Mouse (Mus musculus) midbrain, embryonic 12.5 days (tissue): ENCODE data around the gene Gm10337. TPM values are rescaled to one million over a fixed set of nuclear protein-coding genes. Genes with fewer than 3 reads are reported as not detected.

Experiments
- ATAC-seq: fragments of 200-750 bp; cut with Nextera tagmentation; 2 replicates; pipeline ENCODE4 v1.8.0; 2017; ENCODE audit warnings: low read depth, moderate TSS enrichment, moderate library complexity; ENCODE audit not compliant: low FRiP score
- H3K27ac ChIP-seq: fragments of 300-500 bp; sonication (generic); replicated peaks from 2 replicates; pipeline ENCODE4 v1.5.1; 2016; ENCODE audit warnings: mild to moderate bottlenecking
- H3K27me3 ChIP-seq: fragments of 300-500 bp; sonication (generic); 2 replicates; pipeline ENCODE4 v1.6.1; 2016; ENCODE audit warnings: mild to moderate bottlenecking
- H3K36me3 ChIP-seq: fragments of 300-500 bp; sonication (generic); 2 replicates; pipeline ENCODE4 v1.6.1; 2016
- H3K4me1 ChIP-seq: fragments of 300-500 bp; sonication (generic); 2 replicates; pipeline ENCODE4 v1.6.1; 2016
- H3K4me2 ChIP-seq: fragments of 300-500 bp; sonication (generic); replicated peaks from 2 replicates; pipeline ENCODE4 v1.6.1; 2016; ENCODE audit warnings: mild to moderate bottlenecking, moderate library complexity
- H3K4me3 ChIP-seq: fragments of 300-500 bp; sonication (generic); 2 replicates; pipeline ENCODE4 v1.5.1; 2016; ENCODE audit warnings: mild to moderate bottlenecking
- H3K9ac ChIP-seq: fragments of 300-500 bp; sonication (generic); replicated peaks from 2 replicates; pipeline ENCODE4 v1.6.1; 2016; ENCODE audit warnings: mild to moderate bottlenecking, moderate library complexity
- H3K9me3 ChIP-seq: fragments of 300-500 bp; sonication (generic); 2 replicates; pipeline ENCODE4 v1.6.1; 2016; ENCODE audit warnings: mild to moderate bottlenecking
- WGBS: fragments of 180-500 bp; shearing (Covaris S2); methylation state at CpG from one replicate; pipeline ENCODE4 v1.1.7; 2016; 5-methylcytosine and 5-hydroxymethylcytosine counted together
- polyA plus RNA-seq: library from polyadenylated mRNA; unstranded; fragments of >200 nt; fragmentation: Nextera tagmentation; extraction: Ambion mirVana; gene quantifications from 2 replicates; pipeline ENCODE4 v1.2.1, GENCODE M21; 2016

The Gm10337 gene
- polyA plus RNA-seq, 1 experiment from 2014 or later = 4.6 TPM

DNA sequence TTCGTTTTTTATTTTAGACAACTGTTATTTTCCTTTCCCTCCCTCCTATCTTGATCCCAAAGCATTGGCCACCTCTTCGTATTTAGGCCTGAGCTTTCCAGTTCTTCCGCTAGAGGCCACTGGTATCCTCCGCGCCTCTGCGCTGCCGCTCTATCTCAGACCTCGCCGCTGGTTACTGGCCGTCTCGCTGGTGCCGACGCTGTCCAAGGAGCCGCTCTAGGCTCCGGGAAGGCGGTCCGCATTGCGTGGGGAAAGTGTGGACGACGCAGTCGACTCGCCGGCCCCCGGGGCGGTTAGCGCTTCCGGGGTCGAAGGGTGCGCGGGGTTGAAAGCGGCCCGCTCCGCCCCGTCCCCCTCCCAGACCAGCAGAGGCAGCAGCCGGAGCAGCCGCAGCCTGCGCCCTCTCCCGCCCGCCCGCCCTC is 33.3 kb upstream of the Gm10337 start, which contains the start of gene Pcbp2:
TSS of gene Pcbp2 (plus strand) at position 357 of the 422 bp plus-strand sequence.
- peak within 1 kb of the TSS; percentile 62 for H3K4me2 ChIP-seq
- peaks cover 16% of the 10 kb centered on the region for H3K4me1 ChIP-seq
- H3K9ac ChIP-seq = peak within 1 kb of the TSS; percentile 94
- 0 out of 2 replicates have a peak, but pooled peaks cover 3% of the 10 kb centered on the region for H3K9me3 ChIP-seq
- peak; percentile 99 for ATAC-seq
- H3K27me3 ChIP-seq = no peaks in the 10 kb centered on the region
- WGBS = under 1% methylated on average over 34 of the region's 40 CpGs
- H3K36me3 ChIP-seq = peaks cover 18% of the 10 kb centered on the region
- H3K4me3 ChIP-seq = peak within 1 kb of the TSS; percentile 74
- peak within 1 kb of the TSS; percentile 96 for H3K27ac ChIP-seq

DNA sequence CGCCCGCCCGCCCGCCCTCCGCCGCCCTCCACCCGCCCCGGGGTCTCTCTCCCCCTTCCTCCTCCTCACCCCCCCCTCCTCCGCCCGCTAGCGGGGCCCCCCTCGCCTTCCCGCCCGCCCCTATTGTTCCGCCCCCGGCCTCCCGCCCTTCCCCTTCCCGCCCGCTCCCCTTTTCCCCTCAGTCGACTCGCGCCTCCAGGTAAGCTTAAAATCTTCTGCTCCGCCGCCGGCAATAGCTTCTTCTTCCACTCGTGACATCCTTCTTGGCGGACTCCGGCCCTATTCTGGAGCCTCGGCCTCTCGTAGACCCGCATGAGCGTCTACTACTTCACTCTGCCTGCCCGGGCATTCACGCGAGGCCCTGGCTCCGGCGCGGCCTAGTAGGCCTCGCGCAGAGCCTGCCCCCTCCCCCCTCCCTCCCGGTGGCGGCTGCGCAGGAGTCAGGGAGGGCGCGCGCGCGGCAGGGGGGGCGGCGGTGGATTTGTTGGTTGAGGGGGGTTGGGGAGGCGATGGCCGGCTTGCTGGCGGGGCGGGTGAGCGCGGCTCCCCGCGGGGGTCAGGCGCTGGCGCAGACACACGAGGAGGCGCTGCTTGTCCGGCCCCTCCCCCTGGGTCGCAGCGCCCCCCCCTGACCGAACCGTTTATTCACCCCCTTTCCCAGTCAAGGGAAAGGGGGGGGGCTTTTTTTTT is 32.8 kb upstream of the Gm10337 start:
- peak; percentile 64 for ATAC-seq
- WGBS = under 1% methylated on average over 43 of the region's 67 CpGs
- H3K27me3 ChIP-seq = no peaks in the 10 kb centered on the region
- H3K4me3 ChIP-seq = peak overlapping the region; percentile 74
- peaks cover 24% of the 10 kb centered on the region for H3K36me3 ChIP-seq
- peaks cover 16% of the 10 kb centered on the region for H3K4me1 ChIP-seq
- H3K4me2 ChIP-seq = peak overlapping the region; percentile 62
- 0 out of 2 replicates have a peak, but pooled peaks cover 3% of the 10 kb centered on the region for H3K9me3 ChIP-seq
- H3K9ac ChIP-seq = peak overlapping the region; percentile 94
- peak overlapping the region; percentile 96 for H3K27ac ChIP-seq

DNA sequence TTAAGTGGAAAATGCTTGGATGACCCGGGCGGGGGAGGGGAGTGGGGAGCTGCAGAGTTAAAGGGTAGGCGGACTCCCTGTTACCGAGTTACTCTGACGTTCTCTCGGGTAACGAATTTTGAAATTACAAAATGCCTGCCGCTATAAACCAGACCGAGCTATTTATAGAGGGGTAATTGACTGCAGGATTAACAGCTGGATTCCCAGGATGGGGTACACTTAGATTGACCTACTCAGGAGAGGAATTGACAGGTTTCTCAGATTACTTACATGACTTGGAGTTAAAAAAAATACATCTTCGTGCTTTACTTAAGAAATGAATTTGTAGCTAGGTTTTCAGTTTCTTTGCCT is 32.3 kb upstream of the Gm10337 start:
- peak overlapping the region; percentile 96 for H3K27ac ChIP-seq
- 0% methylated on average over 10 of the region's 10 CpGs for WGBS
- ATAC-seq = no peak; the same call in 1 of the 2 replicates

DNA sequence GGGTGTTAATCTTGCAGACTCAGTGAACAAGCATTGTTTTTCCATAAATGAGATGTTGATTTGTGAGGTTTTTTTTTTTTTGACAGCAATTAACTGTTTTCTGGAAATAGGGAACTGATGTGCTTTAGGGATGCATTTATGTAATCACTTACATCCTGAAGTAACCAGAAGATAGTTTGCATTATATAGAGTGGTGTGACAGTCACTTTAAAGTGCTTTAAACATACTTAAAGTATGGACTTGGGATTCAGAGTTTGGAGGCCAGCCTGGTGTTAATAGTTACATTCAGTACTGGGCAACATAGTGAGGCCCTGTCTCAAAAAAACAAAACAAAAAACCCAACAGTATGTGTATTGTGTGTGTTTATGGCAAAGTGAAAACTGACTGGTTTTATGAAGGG is 31.8 kb upstream of the Gm10337 start:
- Histone ChIP-seq H3K9ac (peak overlapping the region; percentile 94), H3K4me1 (peaks cover 16% of the 10 kb centered on the region), H3K4me2 (peak overlapping the region; percentile 62), H3K36me3 (peaks cover 34% of the 10 kb centered on the region), H3K27me3 (no peaks in the 10 kb centered on the region), H3K27ac (no peak overlapping the region), H3K4me3 (peak overlapping the region; percentile 74), H3K9me3 (0 out of 2 replicates have a peak, but pooled peaks cover 3% of the 10 kb centered on the region)
- no peak for ATAC-seq

More for the DNA sequence above, 32.3 kb upstream of the Gm10337 start:
- peaks cover 29% of the 10 kb centered on the region for H3K36me3 ChIP-seq
- peak overlapping the region; percentile 74 for H3K4me3 ChIP-seq
- H3K9me3 ChIP-seq = 0 out of 2 replicates have a peak, but pooled peaks cover 3% of the 10 kb centered on the region
- peak overlapping the region; percentile 62 for H3K4me2 ChIP-seq
- H3K27me3 ChIP-seq = no peaks in the 10 kb centered on the region
- H3K9ac ChIP-seq = peak overlapping the region; percentile 94
- peaks cover 16% of the 10 kb centered on the region for H3K4me1 ChIP-seq

DNA sequence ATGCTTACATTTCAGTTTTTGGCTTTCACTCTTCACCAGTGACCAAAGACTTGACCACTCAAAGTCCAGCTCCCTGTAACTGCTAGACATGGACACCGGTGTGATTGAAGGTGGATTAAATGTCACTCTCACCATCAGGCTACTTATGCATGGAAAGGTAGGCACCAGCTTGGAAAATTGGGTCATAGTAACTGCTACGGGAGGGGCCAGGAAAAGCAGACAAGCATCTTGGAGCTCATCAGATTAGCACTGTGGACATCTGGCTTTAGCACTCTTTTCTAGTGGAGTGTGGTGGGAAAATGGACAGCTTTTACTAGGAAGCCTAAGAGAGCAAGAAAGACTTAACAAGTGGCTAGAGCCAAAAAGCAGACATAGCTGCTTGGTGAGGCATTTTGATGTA is 30.3 kb upstream of the Gm10337 start:
- Histone ChIP-seq H3K4me1 (peaks cover 16% of the 10 kb centered on the region), H3K36me3 (peaks cover 48% of the 10 kb centered on the region), H3K9me3 (0 out of 2 replicates have a peak, but pooled peaks cover 3% of the 10 kb centered on the region), H3K4me3 (no peak overlapping the region), H3K27me3 (no peaks in the 10 kb centered on the region), H3K4me2 (no peak overlapping the region), H3K9ac (no peak overlapping the region), H3K27ac (no peak overlapping the region)
- ATAC-seq = no peak
- 61% methylated on average over 2 of the region's 2 CpGs for WGBS

DNA sequence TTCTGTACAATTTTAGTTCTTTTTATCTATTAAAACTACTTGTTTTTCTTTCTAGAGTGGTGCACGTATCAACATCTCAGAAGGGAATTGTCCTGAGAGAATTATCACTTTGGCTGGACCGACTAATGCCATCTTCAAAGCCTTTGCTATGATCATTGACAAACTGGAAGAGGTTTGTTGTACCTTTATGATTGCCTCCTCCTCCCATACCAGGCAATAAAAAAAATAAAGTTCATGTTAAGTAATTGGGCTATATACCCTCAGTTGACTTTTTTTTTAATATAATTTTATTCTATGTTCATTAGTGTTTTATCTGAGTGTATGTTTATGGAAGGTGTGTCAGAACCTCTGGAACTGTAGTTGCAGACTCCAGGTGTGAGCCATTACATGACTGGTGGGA is 29.0 kb upstream of the Gm10337 start:
- no peak overlapping the region for H3K27ac ChIP-seq
- peaks cover 16% of the 10 kb centered on the region for H3K4me1 ChIP-seq
- no peaks in the 10 kb centered on the region for H3K27me3 ChIP-seq
- H3K36me3 ChIP-seq = peaks cover 60% of the 10 kb centered on the region
- H3K9ac ChIP-seq = no peak overlapping the region
- no peaks in the 10 kb centered on the region for H3K9me3 ChIP-seq
- no peak for ATAC-seq
- H3K4me2 ChIP-seq = no peak overlapping the region
- H3K4me3 ChIP-seq = no peak overlapping the region
- WGBS = 93% methylated on average over 2 of the region's 2 CpGs

DNA sequence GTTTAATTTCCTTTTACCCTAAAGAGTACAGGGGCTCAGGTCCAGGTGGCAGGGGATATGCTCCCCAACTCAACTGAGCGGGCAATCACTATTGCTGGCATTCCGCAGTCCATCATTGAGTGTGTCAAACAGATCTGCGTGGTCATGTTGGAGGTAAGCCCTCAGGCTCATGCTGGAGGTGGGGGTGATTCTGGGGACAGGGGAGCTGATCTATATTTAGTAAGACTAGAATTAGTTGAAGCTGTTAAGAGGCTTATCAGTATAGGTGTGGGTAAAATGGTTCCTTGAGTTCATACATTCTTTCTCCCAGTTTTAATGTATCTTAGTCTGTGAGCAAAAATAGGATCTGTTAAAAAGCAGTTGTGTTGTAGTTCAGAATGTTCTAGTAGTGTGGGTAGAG is 20.4 kb upstream of the Gm10337 start:
- Histone ChIP-seq H3K9ac (no peak overlapping the region), H3K27ac (no peak overlapping the region), H3K4me1 (no peaks in the 10 kb centered on the region), H3K27me3 (no peaks in the 10 kb centered on the region), H3K36me3 (peaks cover 82% of the 10 kb centered on the region), H3K4me3 (no peak overlapping the region), H3K9me3 (no peaks in the 10 kb centered on the region), H3K4me2 (no peak overlapping the region)
- ATAC-seq = no peak
- WGBS = 88% methylated on average over 3 of the region's 3 CpGs

DNA sequence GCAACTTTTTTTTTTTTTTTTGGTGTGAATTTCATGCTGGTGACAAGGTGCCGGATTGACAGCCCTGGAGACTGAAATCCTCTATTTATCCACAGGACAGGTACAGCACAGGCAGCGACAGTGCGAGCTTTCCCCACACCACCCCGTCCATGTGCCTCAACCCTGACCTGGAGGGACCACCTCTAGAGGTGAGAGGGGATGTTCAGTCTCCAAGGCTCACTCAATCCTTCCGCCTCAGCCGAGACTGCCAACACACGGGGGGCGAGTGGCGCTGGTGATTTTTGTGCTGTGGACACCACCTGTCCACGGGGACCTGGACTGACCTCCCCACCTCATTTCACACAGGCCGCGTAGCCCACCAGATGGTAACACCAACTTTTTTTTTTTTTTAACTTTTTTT is 17.7 kb upstream of the Gm10337 start:
- no peaks in the 10 kb centered on the region for H3K9me3 ChIP-seq
- ATAC-seq = no peak
- 95% methylated on average over 12 of the region's 12 CpGs for WGBS
- H3K36me3 ChIP-seq = peaks cover 86% of the 10 kb centered on the region
- no peaks in the 10 kb centered on the region for H3K27me3 ChIP-seq
- H3K9ac ChIP-seq = no peak overlapping the region
- no peak overlapping the region for H3K4me2 ChIP-seq
- no peak overlapping the region for H3K27ac ChIP-seq
- H3K4me1 ChIP-seq = no peaks in the 10 kb centered on the region
- no peak overlapping the region for H3K4me3 ChIP-seq

DNA sequence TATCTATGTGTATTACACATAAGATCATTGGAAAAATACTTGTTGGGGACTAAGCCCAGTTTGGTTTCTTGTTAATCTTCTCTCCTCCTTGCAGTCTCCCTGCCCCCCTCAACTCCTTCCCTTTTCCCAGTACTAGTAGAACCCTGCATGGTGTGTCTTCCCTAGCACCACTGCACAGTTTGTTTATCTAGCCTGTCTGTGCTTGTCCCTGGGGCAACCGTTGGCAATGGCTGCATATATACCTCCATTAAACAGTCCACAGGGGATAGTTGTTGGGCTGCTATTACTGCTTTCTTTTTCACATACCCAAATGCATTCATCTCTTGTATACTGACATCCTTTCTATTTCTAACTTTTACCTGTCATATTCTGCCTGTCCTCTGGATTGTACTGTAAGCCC is 15.9 kb upstream of the Gm10337 start:
- Histone ChIP-seq H3K4me3 (no peak overlapping the region), H3K27me3 (no peaks in the 10 kb centered on the region), H3K27ac (no peak overlapping the region), H3K9ac (no peak overlapping the region), H3K9me3 (no peaks in the 10 kb centered on the region), H3K4me1 (no peaks in the 10 kb centered on the region), H3K4me2 (no peak overlapping the region), H3K36me3 (peaks cover 85% of the 10 kb centered on the region)
- WGBS = 92% methylated on average over 1 of the region's 1 CpGs
- no peak for ATAC-seq

DNA sequence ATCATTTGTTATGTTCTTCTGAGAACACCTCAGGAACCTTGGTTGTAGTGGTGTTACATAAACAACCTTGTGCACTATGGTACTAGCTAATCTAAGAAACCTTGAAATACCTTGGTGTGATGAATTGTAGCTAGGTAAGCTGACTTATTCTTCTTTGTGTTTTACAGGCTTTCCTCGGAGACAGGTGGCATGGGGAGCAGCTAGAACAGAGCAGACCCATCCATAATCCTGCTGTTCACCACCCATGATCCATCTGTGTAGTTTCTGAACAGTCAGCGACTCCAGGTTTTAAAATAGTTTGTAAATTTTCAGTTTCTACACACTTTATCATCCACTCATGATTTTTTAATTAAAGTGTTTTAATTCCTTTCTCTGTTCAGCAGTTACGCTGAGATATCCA is 5.2 kb upstream of the Gm10337 start:
- ATAC-seq = no peak
- WGBS = 89% methylated on average over 3 of the region's 3 CpGs
- Histone ChIP-seq H3K27ac (no peak overlapping the region), H3K9me3 (no peaks in the 10 kb centered on the region), H3K36me3 (peaks cover 93% of the 10 kb centered on the region), H3K4me2 (no peak overlapping the region), H3K27me3 (no peaks in the 10 kb centered on the region), H3K9ac (no peak overlapping the region), H3K4me1 (no peaks in the 10 kb centered on the region), H3K4me3 (no peak overlapping the region)

DNA sequence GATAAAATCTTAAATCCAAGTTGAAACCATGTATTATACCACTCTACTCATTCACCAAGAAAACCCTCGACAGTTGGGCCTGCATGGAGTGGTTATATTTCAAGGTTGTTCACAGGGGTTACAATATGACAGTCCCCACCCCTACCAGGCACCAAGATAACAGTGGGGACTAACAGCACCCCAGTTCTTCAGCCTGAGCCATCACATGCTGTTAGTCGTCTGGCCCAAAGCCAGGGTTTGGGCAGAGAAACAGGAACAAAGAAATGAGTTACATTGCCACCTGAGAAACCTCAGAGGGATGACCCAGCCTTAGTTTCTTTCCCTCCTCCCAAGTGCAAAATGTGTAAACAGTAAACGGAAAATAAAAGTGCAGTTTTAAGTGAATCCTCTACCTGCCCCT is 4.2 kb upstream of the Gm10337 start:
- 0 out of 2 replicates have a peak overlapping the region, but pooled peaks have one; percentile 30 for H3K27ac ChIP-seq
- no peaks in the 10 kb centered on the region for H3K9me3 ChIP-seq
- no peak for ATAC-seq
- H3K36me3 ChIP-seq = peaks cover 93% of the 10 kb centered on the region
- H3K4me2 ChIP-seq = no peak overlapping the region
- no peak overlapping the region for H3K4me3 ChIP-seq
- H3K9ac ChIP-seq = no peak overlapping the region
- 80% methylated on average over 3 of the region's 3 CpGs for WGBS
- no peaks in the 10 kb centered on the region for H3K4me1 ChIP-seq
- H3K27me3 ChIP-seq = no peaks in the 10 kb centered on the region

DNA sequence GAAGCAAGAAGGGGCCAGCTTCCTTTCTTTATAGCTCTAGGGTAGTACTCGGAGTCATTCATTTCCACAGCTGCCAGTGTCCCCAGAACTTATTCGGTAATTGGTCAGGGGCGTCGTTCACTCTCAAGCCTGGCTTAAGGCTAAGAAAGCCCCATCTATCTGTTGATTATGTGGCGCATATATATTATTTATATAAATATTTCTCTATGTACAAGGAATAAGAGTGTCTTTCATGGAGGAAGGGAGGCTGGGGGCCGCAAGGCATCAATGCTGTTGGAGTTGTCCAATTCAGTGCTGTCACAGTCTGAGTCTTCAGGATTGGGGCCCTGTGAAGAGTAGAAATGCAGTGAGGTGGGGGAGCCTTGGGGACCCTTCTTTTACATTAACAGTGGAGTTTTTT is 3.7 kb upstream of the Gm10337 start:
- Histone ChIP-seq H3K27ac (0 out of 2 replicates have a peak overlapping the region, but pooled peaks have one; percentile 30), H3K27me3 (no peaks in the 10 kb centered on the region)

More for the DNA sequence above, 3.7 kb upstream of the Gm10337 start:
- no peak for ATAC-seq
- 94% methylated on average over 6 of the region's 6 CpGs for WGBS
- H3K4me2 ChIP-seq = no peak overlapping the region
- no peak overlapping the region for H3K9ac ChIP-seq
- H3K4me3 ChIP-seq = no peak overlapping the region
- H3K9me3 ChIP-seq = no peaks in the 10 kb centered on the region
- H3K4me1 ChIP-seq = no peaks in the 10 kb centered on the region
- peaks cover 93% of the 10 kb centered on the region for H3K36me3 ChIP-seq
